Mouse (Mus musculus) heart, postnatal 10 days (tissue): ENCODE measurements around the gene Cwf19l1. TPM values are rescaled to one million over a fixed set of nuclear protein-coding genes. Genes with fewer than 3 reads are reported as not detected.
A peak's percentile ranks its signal among the peaks of the same experiment; 100 is the strongest.

ENCODE experiments used
- DNase-seq, 2 experiments: peaks; one replicate each; pipeline ENCODE4 v3.0.0; 2021
- intact Hi-C: fragments of 180-260 bp; cut with DNase I; formaldehyde crosslinking; loops from one replicate; pipeline ENCODE4 v1.15.1; 2025
- total RNA-seq, 2 experiments: library from RNA; stranded (reverse); gene quantifications; 2 replicates each; pipeline ENCODE4 v1.2.3; 2021

The Cwf19l1 gene
- total RNA-seq, 2 experiments from 2014 or later: 11.4 to 12.9 TPM

DNA sequence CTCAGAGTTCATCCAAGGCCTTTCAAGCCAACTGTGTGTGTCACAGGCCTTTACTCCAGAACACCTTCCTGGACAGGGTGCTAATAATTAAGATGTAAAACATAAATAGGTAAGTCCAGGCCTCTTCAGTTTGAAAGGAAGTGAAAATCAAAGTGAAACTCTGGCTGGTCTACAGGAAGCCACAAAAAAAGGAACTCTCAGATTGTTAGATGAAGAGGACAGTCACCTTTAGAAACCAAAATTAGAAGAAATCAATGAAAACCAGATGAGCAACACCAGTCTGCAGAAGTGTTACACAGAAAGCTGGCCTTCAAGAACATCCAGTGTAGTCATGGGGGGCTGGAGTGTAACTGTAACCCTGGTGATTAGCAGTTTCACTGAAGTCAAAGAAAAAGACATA is 17.9 kb downstream of the Cwf19l1 start:
- intact Hi-C loops: no loop called here
- DNase-seq: no peak

GRCm38 (mm10) chr19:44111706-44112105 is 24.0 kb downstream of the Cwf19l1 start:
- peak in 1 of 2 experiments; percentile 2 for DNase-seq
- intact Hi-C loops: no loop called here

- intact Hi-C loops: no loop called here
- DNase-seq: no peak
Observed at GRCm38 (mm10) chr19:44110356-44110755, 25.3 kb downstream of the Cwf19l1 start.

- intact Hi-C loops: no loop called here
- DNase-seq: peak; percentile 6 to 14
Observed at GRCm38 (mm10) chr19:44108996-44109395, 26.7 kb downstream of the Cwf19l1 start.

DNA sequence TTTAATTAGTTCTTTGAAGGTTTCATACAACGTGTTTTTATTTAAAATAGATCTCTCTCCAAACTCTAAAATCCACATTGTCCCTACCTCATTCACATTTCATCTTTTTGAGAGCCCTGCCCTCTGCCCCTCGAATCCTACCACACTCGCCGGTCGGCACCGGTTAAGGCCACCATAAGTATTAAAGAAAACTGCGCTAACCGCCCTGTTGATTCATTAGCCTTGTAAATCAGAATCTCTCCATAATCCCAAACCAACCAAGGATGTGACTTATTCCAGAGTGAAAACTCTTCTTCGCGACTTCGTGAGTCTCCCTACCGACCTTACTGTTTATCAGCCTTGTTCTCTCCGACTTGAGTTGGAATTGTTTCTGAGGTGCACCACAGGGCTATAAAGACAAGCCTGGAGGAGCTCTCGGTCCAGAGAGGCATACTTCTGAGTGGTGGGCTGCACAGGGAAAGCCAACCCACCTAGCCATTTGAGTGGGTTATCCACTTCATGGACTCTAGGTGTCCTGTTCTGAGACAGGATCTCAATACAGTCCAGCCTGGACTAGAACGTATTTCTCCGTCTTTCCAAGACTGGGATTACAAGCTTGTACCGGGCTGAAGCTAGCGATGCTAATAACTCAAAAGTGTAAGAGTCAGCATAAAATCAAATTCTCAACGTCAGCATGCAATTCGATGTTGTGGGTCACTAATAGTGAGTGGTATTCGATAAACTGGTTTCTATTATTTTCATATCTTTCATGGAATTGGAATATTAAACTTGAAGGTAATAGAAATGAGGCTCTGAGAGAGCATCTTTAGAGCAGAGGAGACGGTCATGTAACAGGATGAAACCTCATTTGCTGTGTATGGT is 27.8 kb downstream of the Cwf19l1 start:
- DNase-seq: peak in 1 of 2 experiments; percentile 25
- intact Hi-C loops: loop anchor here (2.0 kb wide), 1 partner anchor 27 kb away; the partner anchor contains the start of gene Cwf19l1

GRCm38 (mm10) chr19:44106831-44107660 is 28.6 kb downstream of the Cwf19l1 start, which contains the start of gene Chuk:
Gene Chuk, minus strand, starts transcription at chr19:44107480.
- intact Hi-C loops: loop anchor here (2.0 kb wide), 1 partner anchor 28 kb away; the partner anchor contains the start of gene Cwf19l1
- peak; percentile 98 to 99 for DNase-seq

DNA sequence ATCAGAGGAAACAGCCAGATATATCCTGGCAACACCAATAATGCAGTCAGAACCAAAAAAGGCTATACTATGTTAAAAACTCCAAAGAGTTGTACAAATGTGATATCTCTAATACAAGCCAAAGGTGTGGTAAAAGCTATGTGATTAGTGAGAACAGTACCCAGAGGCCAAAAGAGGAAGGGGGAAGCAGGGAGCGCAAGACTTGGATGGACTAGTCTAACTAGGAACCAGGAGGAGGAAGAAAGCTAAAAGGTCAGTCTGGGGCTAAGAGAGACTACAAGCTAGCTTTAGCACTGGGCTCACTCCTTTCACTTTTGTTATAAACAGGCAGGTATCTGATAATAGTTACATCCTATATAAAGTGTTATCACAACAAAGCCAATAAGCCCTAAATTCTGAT is 31.3 kb downstream of the Cwf19l1 start:
- DNase-seq: no peak
- intact Hi-C loops: no loop called here

DNA sequence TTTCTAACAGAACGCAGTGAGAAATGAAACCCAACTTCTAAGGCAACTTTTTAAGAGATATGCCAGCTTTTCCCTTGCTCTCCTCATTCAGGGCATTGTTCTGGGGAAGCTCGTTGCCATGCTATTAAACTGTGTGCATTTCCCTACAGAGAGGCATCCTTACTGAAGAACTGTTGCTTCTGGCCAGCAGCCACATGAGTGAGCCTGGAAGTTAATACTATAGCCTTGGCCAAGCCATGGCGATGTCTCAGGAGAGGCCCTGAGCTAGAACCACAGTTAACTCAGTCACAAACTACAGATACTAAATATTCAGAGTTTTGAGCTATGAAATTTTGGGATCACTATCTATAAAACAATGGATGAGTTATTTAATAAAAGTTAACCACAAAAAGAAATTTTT is 32.7 kb downstream of the Cwf19l1 start:
- intact Hi-C loops: no loop called here
- DNase-seq: no peak

- intact Hi-C loops: no loop called here
- DNase-seq: no peak
Observed at GRCm38 (mm10) chr19:44100840-44101239, 34.8 kb downstream of the Cwf19l1 start.

- intact Hi-C loops: no loop called here
- no peak for DNase-seq
Observed at GRCm38 (mm10) chr19:44086278-44086677, 49.4 kb downstream of the Cwf19l1 start.

- intact Hi-C loops: no loop called here
Observed at GRCm38 (mm10) chr19:44080920-44081319, 54.8 kb downstream of the Cwf19l1 start.

DNA sequence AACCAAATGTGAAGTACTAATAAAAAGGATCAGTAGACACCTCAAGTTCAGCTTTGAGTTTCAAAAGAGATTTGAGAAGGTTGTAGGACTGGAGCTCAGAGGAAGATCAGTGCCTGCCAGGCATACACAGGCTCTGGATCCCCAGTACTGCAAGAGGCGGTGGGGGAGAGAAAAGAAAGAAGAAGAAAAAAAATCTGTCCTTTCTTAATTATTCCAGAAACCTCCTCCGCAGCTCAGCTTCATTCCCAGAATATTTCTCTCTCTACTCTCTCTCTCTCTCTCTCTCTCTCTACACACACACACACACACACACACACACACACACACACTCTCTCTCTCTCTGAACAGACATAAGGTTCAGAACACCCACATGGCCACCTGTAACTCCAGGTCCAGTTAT is 55.7 kb downstream of the Cwf19l1 start:
- intact Hi-C loops: no loop called here
- no peak for DNase-seq

More at GRCm38 (mm10) chr19:44080920-44081319, 54.8 kb downstream of the Cwf19l1 start:
- DNase-seq: no peak

DNA sequence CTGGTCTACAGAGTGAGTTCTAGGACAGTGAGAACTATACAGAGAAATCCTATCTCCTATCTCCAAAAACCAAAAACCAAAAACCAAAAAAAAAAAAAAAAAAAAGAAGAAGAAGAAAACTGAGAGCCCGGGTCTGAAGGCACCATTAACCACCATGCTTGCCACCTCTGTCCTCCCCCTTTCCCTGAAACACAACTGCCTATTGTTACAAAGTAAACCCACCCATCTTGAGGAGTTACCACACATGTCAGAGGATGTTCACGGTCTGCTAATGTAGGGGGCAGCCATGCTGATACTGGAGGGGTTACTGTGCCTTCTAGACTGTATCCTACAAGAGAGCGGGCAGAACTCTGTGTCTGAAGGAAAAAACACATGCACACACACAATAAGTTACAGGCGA is 58.7 kb downstream of the Cwf19l1 start:
- intact Hi-C loops: no loop called here

DNA sequence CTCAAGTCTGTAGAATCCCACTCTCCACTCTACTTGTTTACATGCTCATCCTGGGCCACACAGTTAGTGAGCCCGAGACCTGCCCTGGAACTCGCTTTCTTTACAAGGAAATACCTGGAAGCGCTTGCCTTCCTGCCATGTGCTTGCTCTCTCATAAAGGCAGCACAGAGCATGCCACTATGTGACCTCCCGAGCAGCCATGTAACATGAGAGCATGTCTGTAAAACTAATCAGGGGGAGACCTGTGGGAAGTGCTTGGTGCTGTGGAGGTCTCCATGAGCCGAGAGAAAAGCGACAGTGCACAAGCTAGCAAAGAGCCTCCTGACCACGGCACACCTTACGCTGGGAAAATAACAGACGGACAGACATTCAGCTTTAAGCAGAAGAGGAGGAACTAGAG is 59.2 kb downstream of the Cwf19l1 start:
- no peak for DNase-seq
- intact Hi-C loops: no loop called here

More for the DNA sequence above, 58.7 kb downstream of the Cwf19l1 start:
- DNase-seq: no peak

GRCm38 (mm10) chr19:44074986-44075385 is 60.7 kb downstream of the Cwf19l1 start:
- DNase-seq: no peak
- intact Hi-C loops: no loop called here

- intact Hi-C loops: no loop called here
- no peak for DNase-seq
Observed at GRCm38 (mm10) chr19:44071166-44071565, 64.5 kb downstream of the Cwf19l1 start.

DNA sequence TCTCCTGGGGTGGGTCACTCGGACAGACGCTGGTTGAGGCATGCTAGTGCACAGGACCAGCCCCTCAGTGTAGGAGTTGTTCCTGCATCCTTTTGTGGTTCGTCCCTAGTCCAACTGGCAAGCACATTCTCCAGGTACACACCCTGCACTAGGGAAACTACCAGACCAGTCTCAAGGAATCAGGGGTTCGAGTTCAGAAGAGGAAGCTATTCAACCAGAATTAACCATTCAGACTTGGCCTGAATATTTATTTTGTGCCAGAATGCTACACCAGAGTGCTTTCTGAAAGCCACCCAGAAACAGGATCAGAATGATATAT is 65.8 kb downstream of the Cwf19l1 start:
- no peak for DNase-seq
- intact Hi-C loops: no loop called here

DNA sequence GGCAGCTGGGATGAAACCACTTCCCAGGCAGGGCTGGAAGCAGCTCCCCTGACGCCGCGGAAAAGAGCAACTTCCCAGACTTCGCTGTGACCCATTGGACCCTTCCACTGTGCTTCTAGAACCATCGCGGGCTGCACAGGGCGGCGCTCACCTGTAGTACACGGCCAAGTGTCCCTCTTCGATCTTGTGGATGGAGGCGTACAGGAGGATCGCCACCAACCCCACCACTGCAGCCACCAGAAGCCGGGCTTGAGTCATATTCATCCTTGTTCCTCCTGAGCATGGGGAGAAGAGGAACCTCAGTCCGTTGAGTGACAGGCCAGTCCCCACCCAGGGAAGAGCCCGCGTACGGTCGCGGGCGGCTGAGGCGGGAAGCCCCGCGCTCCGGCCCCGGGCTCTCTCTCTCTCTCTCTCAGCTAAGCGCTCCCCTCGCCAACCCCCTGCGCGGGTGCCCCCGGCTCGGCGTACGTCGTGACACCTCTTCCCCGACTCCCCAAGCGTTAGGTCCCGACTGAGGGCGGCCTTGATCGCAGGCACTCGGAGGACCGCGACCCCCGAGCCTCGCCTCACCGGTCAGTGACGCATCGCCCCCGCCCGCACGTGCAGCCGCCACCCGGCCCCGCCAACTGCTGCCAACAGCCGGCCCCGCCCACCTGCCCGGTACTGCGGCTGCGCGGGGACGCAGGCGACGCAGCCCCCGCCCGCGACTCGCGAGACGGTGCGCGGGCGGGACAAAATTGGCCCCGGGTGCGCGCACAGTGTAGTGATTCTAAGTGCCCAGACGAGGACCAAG is 66.4 kb downstream of the Cwf19l1 start, which contains the start of gene Erlin1:
Erlin1 (minus strand) TSS at position 665 of the 793 bp plus-strand sequence.
- DNase-seq: peak; percentile 91 to 93
- intact Hi-C loops: no loop called here

DNA sequence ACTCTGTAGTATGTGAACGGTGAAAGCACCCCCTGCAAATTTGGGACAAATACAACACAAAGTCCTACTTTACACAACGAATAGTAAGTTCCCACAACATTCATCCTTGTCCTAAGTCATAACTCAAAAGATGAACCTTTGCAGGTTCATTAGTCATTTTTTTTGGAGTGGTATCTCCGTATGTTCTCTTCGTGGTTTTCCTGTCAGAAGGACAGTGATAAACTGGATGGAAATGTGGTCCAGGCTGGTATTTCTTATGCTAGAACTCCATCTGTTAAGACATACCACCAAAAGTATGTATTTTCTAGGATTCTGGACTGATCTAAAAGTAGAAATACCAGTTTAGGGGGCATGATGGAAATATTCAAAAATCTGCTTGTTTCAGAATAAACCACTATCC is 67.4 kb downstream of the Cwf19l1 start:
- DNase-seq: no peak
- intact Hi-C loops: no loop called here

- DNase-seq: no peak
- intact Hi-C loops: no loop called here
Observed at GRCm38 (mm10) chr19:44067323-44068049, 68.2 kb downstream of the Cwf19l1 start.
